Mouse (Mus musculus) neural tube, embryonic 12.5 days (tissue): ENCODE results near the gene Scnn1a. TPM values are rescaled to one million over a fixed set of nuclear protein-coding genes. Genes with fewer than 3 reads are reported as not detected.
A peak's percentile ranks its signal among the peaks of the same experiment; 100 is the strongest.

Experiments
- ATAC-seq: fragments of 200-750 bp; cut with Nextera tagmentation; 2 replicates; pipeline ENCODE4 v1.8.0; 2017; ENCODE audit warnings: low read depth, mild to moderate bottlenecking, moderate TSS enrichment, moderate library complexity; ENCODE audit not compliant: low FRiP score
- H3K27ac ChIP-seq: fragments of 300-500 bp; sonication (generic); 2 replicates; pipeline ENCODE4 v1.5.1; 2016
- H3K27me3 ChIP-seq: fragments of 300-500 bp; sonication (generic); replicated peaks from 2 replicates; pipeline ENCODE4 v1.6.1; 2016; ENCODE audit warnings: mild to moderate bottlenecking
- H3K36me3 ChIP-seq: fragments of 300-500 bp; sonication (generic); 2 replicates; pipeline ENCODE4 v1.6.1; 2016; ENCODE audit warnings: mild to moderate bottlenecking
- H3K4me1 ChIP-seq: fragments of 300-500 bp; sonication (generic); 2 replicates; pipeline ENCODE4 v1.6.1; 2016
- H3K4me2 ChIP-seq: fragments of 300-500 bp; sonication (generic); replicated peaks from 2 replicates; pipeline ENCODE4 v1.6.1; 2016; ENCODE audit warnings: mild to moderate bottlenecking
- H3K4me3 ChIP-seq: fragments of 300-500 bp; sonication (generic); 2 replicates; pipeline ENCODE4 v1.5.1; 2016
- H3K9ac ChIP-seq: fragments of 300-500 bp; sonication (generic); 2 replicates; pipeline ENCODE4 v1.6.1; 2016; ENCODE audit warnings: mild to moderate bottlenecking
- H3K9me3 ChIP-seq: fragments of 300-500 bp; sonication (generic); 2 replicates; pipeline ENCODE4 v1.6.1; 2016; ENCODE audit warnings: mild to moderate bottlenecking
- WGBS: fragments of 180-500 bp; shearing (Covaris S2); methylation state at CpG from one replicate; pipeline ENCODE4 v1.1.7; 2016; 5-methylcytosine and 5-hydroxymethylcytosine counted together
- polyA plus RNA-seq: library from polyadenylated mRNA; unstranded; fragments of >200 nt; fragmentation: Nextera tagmentation; extraction: Ambion mirVana; gene quantifications from 2 replicates; pipeline ENCODE4 v1.2.1, GENCODE M21; 2016

The Scnn1a gene
- polyA plus RNA-seq, 1 experiment from 2014 or later: 0.13 TPM

- H3K9ac ChIP-seq: no peak overlapping the region
- 82% methylated on average over 5 of the region's 5 CpGs for WGBS
- no peaks in the 10 kb centered on the region for H3K36me3 ChIP-seq
- H3K27me3 ChIP-seq: peaks cover 5% of the 10 kb centered on the region
- no peak for ATAC-seq
- no peak overlapping the region for H3K4me3 ChIP-seq
- H3K27ac ChIP-seq: no peak overlapping the region
- H3K4me1 ChIP-seq: no peaks in the 10 kb centered on the region
- no peak overlapping the region for H3K4me2 ChIP-seq
- H3K9me3 ChIP-seq: no peaks in the 10 kb centered on the region
Observed at GRCm38 (mm10) chr6:125328243-125328642, 7.8 kb downstream of the Scnn1a start.

GRCm38 (mm10) chr6:125330626-125331326 lies 10.3 kb downstream of the Scnn1a start:
- peak overlapping the region; percentile 78 for H3K4me2 ChIP-seq
- no peak overlapping the region for H3K27ac ChIP-seq
- no peaks in the 10 kb centered on the region for H3K36me3 ChIP-seq
- 1% methylated on average over 39 of the region's 39 CpGs for WGBS
- no peaks in the 10 kb centered on the region for H3K4me1 ChIP-seq
- H3K9ac ChIP-seq: peak overlapping the region; percentile 59
- H3K27me3 ChIP-seq: no peaks in the 10 kb centered on the region
- ATAC-seq: peak; percentile 84
- peak overlapping the region; percentile 43 for H3K4me3 ChIP-seq
- no peaks in the 10 kb centered on the region for H3K9me3 ChIP-seq

- H3K9ac ChIP-seq: no peak overlapping the region
- ATAC-seq: no peak
- no peak overlapping the region for H3K4me3 ChIP-seq
- H3K4me1 ChIP-seq: no peaks in the 10 kb centered on the region
- H3K27me3 ChIP-seq: no peaks in the 10 kb centered on the region
- no peak overlapping the region for H3K27ac ChIP-seq
- no peaks in the 10 kb centered on the region for H3K36me3 ChIP-seq
- H3K9me3 ChIP-seq: no peaks in the 10 kb centered on the region
- WGBS: 82% methylated on average over 14 of the region's 14 CpGs
- no peak overlapping the region for H3K4me2 ChIP-seq
Observed at GRCm38 (mm10) chr6:125333112-125333899, 12.8 kb downstream of the Scnn1a start.

- no peaks in the 10 kb centered on the region for H3K27me3 ChIP-seq
- 48% methylated on average over 2 of the region's 2 CpGs for WGBS
- no peaks in the 10 kb centered on the region for H3K36me3 ChIP-seq
- no peak overlapping the region for H3K27ac ChIP-seq
- no peak overlapping the region for H3K9ac ChIP-seq
- H3K4me1 ChIP-seq: no peaks in the 10 kb centered on the region
- no peak overlapping the region for H3K4me2 ChIP-seq
- H3K4me3 ChIP-seq: no peak overlapping the region
- ATAC-seq: no peak
- H3K9me3 ChIP-seq: no peaks in the 10 kb centered on the region
Observed at GRCm38 (mm10) chr6:125334356-125334755, 13.9 kb downstream of the Scnn1a start.

GRCm38 (mm10) chr6:125338791-125339660 lies 18.6 kb downstream of the Scnn1a start:
- H3K4me1 ChIP-seq: no peaks in the 10 kb centered on the region
- no peak overlapping the region for H3K4me3 ChIP-seq
- H3K27me3 ChIP-seq: no peaks in the 10 kb centered on the region
- H3K9ac ChIP-seq: no peak overlapping the region
- H3K27ac ChIP-seq: no peak overlapping the region
- no peak for ATAC-seq
- H3K4me2 ChIP-seq: no peak overlapping the region
- H3K36me3 ChIP-seq: no peaks in the 10 kb centered on the region
- no peaks in the 10 kb centered on the region for H3K9me3 ChIP-seq
- WGBS: 70% methylated on average over 9 of the region's 9 CpGs

GRCm38 (mm10) chr6:125340244-125340643 lies 19.8 kb downstream of the Scnn1a start:
- WGBS: 79% methylated on average over 5 of the region's 5 CpGs
- no peaks in the 10 kb centered on the region for H3K27me3 ChIP-seq
- no peak overlapping the region for H3K9ac ChIP-seq
- H3K4me2 ChIP-seq: no peak overlapping the region
- ATAC-seq: no peak
- no peak overlapping the region for H3K4me3 ChIP-seq
- no peaks in the 10 kb centered on the region for H3K9me3 ChIP-seq
- no peaks in the 10 kb centered on the region for H3K36me3 ChIP-seq
- no peak overlapping the region for H3K27ac ChIP-seq
- no peaks in the 10 kb centered on the region for H3K4me1 ChIP-seq

GRCm38 (mm10) chr6:125342198-125342597 lies 21.7 kb downstream of the Scnn1a start:
- Histone ChIP-seq H3K4me3 (no peak overlapping the region), H3K36me3 (no peaks in the 10 kb centered on the region), H3K27me3 (no peaks in the 10 kb centered on the region; the same call in 1 of the 2 replicates), H3K4me1 (no peaks in the 10 kb centered on the region), H3K9ac (no peak overlapping the region), H3K27ac (no peak overlapping the region), H3K9me3 (no peaks in the 10 kb centered on the region), H3K4me2 (no peak overlapping the region)
- 48% methylated on average over 3 of the region's 3 CpGs for WGBS
- ATAC-seq: no peak

GRCm38 (mm10) chr6:125344084-125344483 lies 23.6 kb downstream of the Scnn1a start:
- H3K4me3 ChIP-seq: no peak overlapping the region
- peaks cover 5% of the 10 kb centered on the region; the same call in 1 of the 2 replicates for H3K4me1 ChIP-seq
- H3K27me3 ChIP-seq: peaks cover 10% of the 10 kb centered on the region
- no peak overlapping the region for H3K9ac ChIP-seq
- H3K36me3 ChIP-seq: no peaks in the 10 kb centered on the region
- WGBS: 55% methylated on average over 8 of the region's 8 CpGs
- no peaks in the 10 kb centered on the region for H3K9me3 ChIP-seq
- ATAC-seq: no peak
- H3K4me2 ChIP-seq: no peak overlapping the region
- no peak overlapping the region for H3K27ac ChIP-seq

- Histone ChIP-seq H3K4me3 (no peak overlapping the region), H3K4me2 (no peak overlapping the region), H3K27me3 (peaks cover 10% of the 10 kb centered on the region), H3K9me3 (no peaks in the 10 kb centered on the region), H3K9ac (no peak overlapping the region), H3K4me1 (peaks cover 13% of the 10 kb centered on the region), H3K27ac (no peak overlapping the region), H3K36me3 (no peaks in the 10 kb centered on the region)
- no peak for ATAC-seq
- whole genome bisulfite sequencing: 60% methylated on average over 4 of the region's 4 CpGs
Observed at GRCm38 (mm10) chr6:125344866-125345265, 24.4 kb downstream of the Scnn1a start.

- no peak for ATAC-seq
- no peaks in the 10 kb centered on the region for H3K36me3 ChIP-seq
- H3K9ac ChIP-seq: no peak overlapping the region
- H3K4me3 ChIP-seq: no peak overlapping the region
- H3K27me3 ChIP-seq: peaks cover 10% of the 10 kb centered on the region
- H3K4me2 ChIP-seq: no peak overlapping the region
- no peaks in the 10 kb centered on the region for H3K9me3 ChIP-seq
- 66% methylated on average over 1 of the region's 1 CpGs for WGBS
- peaks cover 17% of the 10 kb centered on the region for H3K4me1 ChIP-seq
- H3K27ac ChIP-seq: no peak overlapping the region
Observed at GRCm38 (mm10) chr6:125345625-125346024, 25.2 kb downstream of the Scnn1a start.

GRCm38 (mm10) chr6:125346029-125346428 lies 25.6 kb downstream of the Scnn1a start:
- Histone ChIP-seq H3K9me3 (no peaks in the 10 kb centered on the region), H3K4me1 (peaks cover 17% of the 10 kb centered on the region), H3K36me3 (no peaks in the 10 kb centered on the region), H3K4me3 (no peak overlapping the region), H3K4me2 (no peak overlapping the region), H3K9ac (no peak overlapping the region), H3K27me3 (peaks cover 10% of the 10 kb centered on the region), H3K27ac (no peak overlapping the region)
- ATAC-seq: no peak
- 50% methylated on average over 2 of the region's 2 CpGs for WGBS
